Mouse (Mus musculus) olfactory bulb, adult 2 months (tissue): ENCODE measurements around the gene Rel. TPM values are rescaled to one million over a fixed set of nuclear protein-coding genes. Genes with fewer than 3 reads are reported as not detected.

Experiments used
- H3K27ac ChIP-seq: fragments of 200-500 bp; 2 replicates; pipeline ENCODE4 v1.5.1; 2012; ENCODE audit warnings: low read depth, low read length; ENCODE audit not compliant: insufficient read depth
- H3K4me1 ChIP-seq: fragments of 200-500 bp; 2 replicates; pipeline ENCODE4 v1.6.1; 2012; ENCODE audit warnings: low read length; ENCODE audit not compliant: control insufficient read depth, insufficient read depth
- H3K4me3 ChIP-seq: fragments of 200-500 bp; 2 replicates; pipeline ENCODE4 v1.5.1; 2012; ENCODE audit warnings: mild to moderate bottlenecking, low read depth, low read length, moderate library complexity; ENCODE audit not compliant: insufficient read depth
- CTCF ChIP-seq: fragments of 200-500 bp; IDR thresholded peaks from 2 replicates; pipeline ENCODE4 v1.5.1; 2012; ENCODE audit warnings: low read depth, mild to moderate bottlenecking, low read length, moderate library complexity; ENCODE audit not compliant: insufficient read depth
- POLR2A ChIP-seq: fragments of 200-500 bp; IDR thresholded peaks from 2 replicates; pipeline ENCODE4 v1.6.1; 2012; ENCODE audit warnings: mild to moderate bottlenecking, low read depth, low read length, moderate library complexity; ENCODE audit not compliant: insufficient read depth
- WGBS: fragments of 180-500 bp; shearing (Covaris S2); methylation state at CpG from one replicate; pipeline ENCODE4 v1.1.7; 2018; 5-methylcytosine and 5-hydroxymethylcytosine counted together
- polyA plus RNA-seq: library from polyadenylated mRNA; stranded (reverse); fragments of >200 nt; gene quantifications from 2 replicates; pipeline ENCODE4 v1.2.4, GENCODE M21; 2012; ENCODE audit warnings: low replicate concordance; ENCODE audit not compliant: missing spikeins, insufficient read depth, insufficient read length

The Rel gene
- polyA plus RNA-seq, 1 experiment = not detected

DNA sequence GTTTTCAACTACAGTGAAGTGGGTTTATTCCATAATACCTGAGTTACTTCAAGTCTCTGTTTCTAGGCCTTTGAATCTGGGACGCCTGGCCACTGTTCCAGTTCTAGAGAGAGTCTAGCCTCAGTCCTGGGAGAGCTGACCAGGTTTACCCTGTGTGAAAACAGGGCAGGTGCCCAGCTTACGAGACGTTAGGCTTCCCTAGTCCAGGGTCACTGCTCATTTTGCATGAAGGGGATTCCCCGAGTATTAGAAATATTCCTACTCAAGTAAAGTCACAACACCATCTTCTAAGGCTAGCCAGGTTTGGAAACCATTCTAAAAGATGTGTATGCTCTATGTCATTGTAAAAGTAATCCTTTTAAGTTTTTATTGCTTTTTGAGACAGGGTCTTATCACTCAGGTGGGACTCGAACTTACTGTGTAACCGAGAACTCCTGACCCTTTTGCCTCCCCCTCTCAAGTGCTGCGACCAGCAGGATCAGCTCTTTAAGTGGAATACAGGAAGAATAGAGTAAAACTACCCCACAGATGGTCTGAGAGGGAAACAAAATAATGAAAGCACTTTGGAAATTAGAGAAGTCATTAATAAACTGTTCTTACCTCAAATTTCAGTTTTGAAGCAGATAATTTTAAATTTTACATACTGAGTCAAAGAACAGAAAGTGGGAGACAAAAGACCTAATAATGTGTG is 66.0 kb downstream of the Rel start:
- no peak overlapping the region for H3K27ac ChIP-seq
- WGBS = 83% methylated on average over 7 of the region's 7 CpGs
- no peak overlapping the region for H3K4me3 ChIP-seq
- TF ChIP-seq POLR2A (no peak), CTCF (no peak)
- no peaks in the 10 kb centered on the region for H3K4me1 ChIP-seq

DNA sequence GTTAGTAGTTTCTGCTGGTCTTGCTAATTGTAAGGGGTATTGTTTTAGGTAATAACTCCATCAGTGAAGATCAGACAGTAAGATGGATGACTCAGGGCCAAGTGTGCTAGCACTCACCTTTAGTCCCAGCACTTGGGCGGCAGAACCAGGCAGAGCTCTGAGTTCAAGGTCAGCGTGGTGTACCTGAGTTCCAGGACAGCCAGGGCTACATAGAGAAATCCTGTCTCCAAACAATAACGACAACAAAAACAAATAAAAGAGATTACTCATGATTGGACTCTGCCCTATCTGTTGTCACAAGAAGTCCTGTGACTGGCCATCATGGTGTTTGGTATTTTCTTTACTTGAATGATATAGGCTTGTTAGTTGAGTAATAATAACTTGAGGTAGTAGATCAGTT is 68.9 kb downstream of the Rel start:
- 97% methylated on average over 3 of the region's 3 CpGs for WGBS

DNA sequence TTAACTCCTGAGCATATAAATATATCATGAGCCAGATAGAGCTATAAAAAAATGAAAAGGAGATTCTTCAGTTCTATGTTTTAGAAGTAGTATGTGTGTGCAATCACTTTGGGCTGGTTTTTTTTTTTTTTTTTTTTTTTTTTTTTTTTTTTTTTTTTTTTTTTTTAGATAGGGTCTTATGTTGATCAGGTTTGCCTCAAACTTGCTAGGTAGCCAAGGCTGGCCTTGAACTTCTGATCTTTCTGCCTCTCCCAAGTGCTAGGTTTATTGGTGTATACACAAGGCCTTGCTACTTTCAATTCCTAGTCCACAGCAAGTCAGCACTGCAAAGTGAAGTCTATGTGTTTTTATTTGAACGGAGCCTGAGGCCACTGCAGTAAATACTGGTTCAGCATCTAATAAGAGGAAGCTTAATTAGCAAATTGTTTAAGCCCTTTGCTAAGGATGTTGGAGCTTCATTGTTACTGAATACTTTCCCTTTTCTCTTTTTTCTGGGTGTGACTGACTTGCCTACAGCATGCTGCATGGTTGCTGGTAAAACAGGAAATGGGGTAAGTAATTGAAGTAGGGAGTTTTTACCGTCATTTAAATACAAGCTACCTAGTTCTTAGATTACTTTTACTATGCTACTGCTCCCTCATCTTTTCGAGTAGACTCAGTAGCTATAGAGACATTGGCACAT is 71.2 kb downstream of the Rel start:
- Histone ChIP-seq H3K4me1 (peaks cover 2% of the 10 kb centered on the region; the same call in 1 of the 2 replicates), H3K27ac (no peak overlapping the region), H3K4me3 (no peak overlapping the region)
- TF ChIP-seq POLR2A (no peak), CTCF (no peak)
- 43% methylated on average over 3 of the region's 3 CpGs for WGBS

More for the DNA sequence above, 68.9 kb downstream of the Rel start:
- Histone ChIP-seq H3K27ac (no peak overlapping the region), H3K4me1 (peaks cover 2% of the 10 kb centered on the region; the same call in 1 of the 2 replicates), H3K4me3 (no peak overlapping the region)
- TF ChIP-seq POLR2A = no peak
- no peak for TF ChIP-seq CTCF

DNA sequence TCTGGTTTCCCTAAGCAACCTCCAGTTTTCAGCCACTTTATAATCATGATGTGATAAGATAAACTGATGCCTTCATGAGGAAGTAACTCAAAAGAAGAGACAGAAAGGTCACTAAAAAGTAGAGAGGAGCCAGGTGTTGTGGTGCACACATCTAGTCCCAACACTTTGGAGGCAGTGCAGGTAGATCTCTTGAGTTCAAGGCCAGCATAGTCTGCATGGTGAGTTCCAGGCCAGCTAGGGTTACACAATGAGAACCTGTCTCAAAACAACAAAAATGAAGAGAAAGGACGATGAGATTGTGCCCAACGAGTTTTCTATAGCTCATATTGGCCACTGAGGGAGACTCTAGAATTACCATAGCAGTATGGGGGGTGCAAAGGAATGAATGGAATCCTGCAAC is 72.2 kb downstream of the Rel start:
- Histone ChIP-seq H3K4me3 (no peak overlapping the region), H3K27ac (no peak overlapping the region)
- 67% methylated on average over 2 of the region's 2 CpGs for WGBS

DNA sequence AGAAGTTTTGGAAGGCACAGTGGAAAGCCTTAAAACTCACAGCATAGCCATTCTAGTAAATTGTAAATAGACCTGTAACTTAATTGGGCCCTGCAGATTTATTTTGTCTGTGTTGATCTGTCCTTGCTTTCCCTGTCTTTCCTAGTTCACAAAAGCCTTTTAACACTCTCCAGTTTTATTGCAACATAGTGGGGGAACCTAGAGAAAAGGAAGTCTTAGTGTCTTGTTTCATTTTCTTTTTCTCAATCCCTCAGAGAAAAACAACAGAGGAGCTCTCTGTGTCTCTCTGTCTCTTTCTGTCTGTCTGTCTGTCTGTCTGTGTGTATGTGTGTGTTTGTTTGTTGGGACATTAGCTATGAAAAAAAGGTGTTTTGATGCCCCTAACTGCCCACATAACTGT is 74.9 kb downstream of the Rel start:
- TF ChIP-seq CTCF = no peak
- H3K27ac ChIP-seq = no peak overlapping the region
- peaks cover 2% of the 10 kb centered on the region; the same call in 1 of the 2 replicates for H3K4me1 ChIP-seq
- H3K4me3 ChIP-seq = no peak overlapping the region

More for the DNA sequence above, 72.2 kb downstream of the Rel start:
- peaks cover 2% of the 10 kb centered on the region; the same call in 1 of the 2 replicates for H3K4me1 ChIP-seq
- TF ChIP-seq POLR2A = no peak
- no peak for TF ChIP-seq CTCF

DNA sequence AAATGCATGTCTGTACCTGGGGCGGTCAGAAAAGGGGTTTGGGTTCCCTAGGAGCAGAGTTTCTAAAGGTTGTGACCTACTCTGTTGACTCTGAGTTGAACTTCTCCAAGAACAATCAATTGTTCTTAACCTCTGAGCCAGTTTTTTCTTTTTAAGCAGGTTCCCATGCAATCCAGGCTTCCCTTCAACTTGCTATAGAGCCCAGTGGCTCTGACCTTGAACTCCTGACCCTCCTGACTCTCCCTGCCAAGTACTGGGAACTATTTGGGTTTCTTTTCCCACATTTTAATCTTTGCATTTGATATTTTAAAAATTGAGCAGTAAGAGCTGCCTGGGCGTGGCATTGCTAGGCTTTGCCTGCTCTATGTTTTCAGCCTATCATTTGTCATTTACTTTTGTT is 77.5 kb downstream of the Rel start:
- WGBS = 92% methylated on average over 2 of the region's 2 CpGs
- TF ChIP-seq POLR2A (no peak), CTCF (no peak)
- Histone ChIP-seq H3K4me1 (no peaks in the 10 kb centered on the region), H3K4me3 (no peak overlapping the region), H3K27ac (no peak overlapping the region)

DNA sequence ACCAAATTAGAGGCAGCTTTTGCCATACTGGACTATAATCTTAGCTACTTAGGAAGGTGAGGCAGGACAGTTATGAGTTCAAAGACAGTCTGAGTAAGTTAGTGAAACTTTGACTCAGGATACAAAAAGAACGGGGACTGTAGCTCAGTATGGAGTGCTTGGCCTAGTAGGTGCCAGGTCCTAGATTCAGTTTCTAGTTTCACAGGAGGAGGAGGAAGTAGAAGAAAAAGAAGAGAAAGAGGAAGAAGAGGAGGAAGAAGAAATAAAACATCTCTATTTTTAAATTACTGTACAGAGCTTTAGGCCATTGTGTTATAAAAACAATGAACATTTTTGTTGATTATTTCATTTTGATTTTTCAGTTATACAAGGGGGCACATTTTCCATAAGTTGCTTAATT is 82.7 kb downstream of the Rel start:
- no peak overlapping the region for H3K27ac ChIP-seq
- H3K4me3 ChIP-seq = no peak overlapping the region
- no peaks in the 10 kb centered on the region for H3K4me1 ChIP-seq
- TF ChIP-seq POLR2A (no peak), CTCF (no peak)
- WGBS = 89% methylated on average over 1 of the region's 1 CpGs

Other genes with a start within 250 kb of the Rel start
- not detected in 2 replicates for gene 1700093K21Rik, start 249.8 kb downstream of the Rel start, polyA plus RNA-seq
- not detected in 2 replicates for gene 0610010F05Rik, start 137.3 kb downstream of the Rel start, polyA plus RNA-seq
- not detected in 2 replicates for gene Pus10, start 105.3 kb downstream of the Rel start, polyA plus RNA-seq
- not detected in 2 replicates for gene Pex13, start 105.0 kb downstream of the Rel start, polyA plus RNA-seq
- not detected in 2 replicates for gene Papolg, start 124.3 kb upstream of the Rel start, polyA plus RNA-seq